Comparison of ENCODE assay signal across 8 mouse cellular contexts in the genomic region with DNA sequence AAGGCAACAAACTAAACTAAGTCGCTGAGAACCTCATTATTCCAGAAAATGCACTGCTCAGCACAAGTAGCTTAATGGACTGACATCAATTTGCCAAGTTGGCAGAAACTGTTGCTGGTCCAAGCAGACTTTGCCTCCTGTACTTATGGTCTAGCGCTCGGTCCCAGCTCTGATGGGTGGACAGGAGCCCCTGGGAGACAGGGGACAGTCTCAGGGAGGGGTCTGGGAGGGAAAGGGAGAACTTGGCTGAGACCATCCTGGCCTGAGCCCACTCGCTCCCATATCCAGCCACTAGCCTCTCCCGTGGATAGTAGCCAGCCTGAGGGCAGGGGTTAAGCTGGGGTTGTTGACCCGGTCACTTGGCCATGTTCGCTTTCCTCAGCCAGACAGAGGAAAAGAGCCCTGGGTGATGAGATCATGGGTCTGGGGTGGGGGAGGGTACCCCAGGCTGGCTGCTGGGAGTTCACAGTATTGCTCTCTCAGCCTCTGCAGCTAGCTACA. TPM values are rescaled to one million over a fixed set of nuclear protein-coding genes. Genes with fewer than 3 reads are reported as not detected.
DNase-seq lines count a peak whose midpoint lies in the region; ATAC-seq and TF ChIP-seq lines count a peak whose summit lies in the region.

No protein-coding gene starts in this region.

- TF ChIP-seq CTCF in stomach, postnatal 0 days (IDR thresholded peaks at IDR 0.05; ENCODE audit: low read depth) = no peak

- peaks cover 24% of the 10 kb centered on the region for H3K27me3 ChIP-seq in embryonic facial prominence, embryonic 10.5 days (replicated peaks; ENCODE audit: low read depth, poor library complexity, severe bottlenecking)
- H3K27me3 ChIP-seq in heart, embryonic 12.5 days (replicated peaks) = no peaks in the 10 kb centered on the region
- H3K27me3 ChIP-seq in kidney, embryonic 15.5 days = no peaks in the 10 kb centered on the region
- no peaks in the 10 kb centered on the region for H3K27me3 ChIP-seq in stomach, postnatal 0 days (ENCODE audit: control insufficient read depth, insufficient read depth, low read length)

- H3K4me1 ChIP-seq in embryonic facial prominence, embryonic 10.5 days = peaks cover 80% of the 10 kb centered on the region
- H3K4me1 ChIP-seq in heart, embryonic 12.5 days (replicated peaks) = peaks cover 87% of the 10 kb centered on the region
- H3K4me1 ChIP-seq in kidney, embryonic 15.5 days = peaks cover 76% of the 10 kb centered on the region
- H3K4me1 ChIP-seq in stomach, postnatal 0 days (replicated peaks; ENCODE audit: control insufficient read depth, insufficient read depth) = peaks cover 35% of the 10 kb centered on the region

- DNase-seq in NIH3T3 (ENCODE audit: low read depth) = peak; percentile 66
- DNase-seq in embryonic facial prominence, embryonic 10.5 days (ENCODE audit: low spot score) = peak; percentile 61
- DNase-seq in lung, postnatal 10 days = peak; percentile 85
- DNase-seq in stomach, postnatal 0 days (ENCODE audit: low spot score) = peak; percentile 77
- DNase-seq in layer of hippocampus, postnatal 36 days = no peak
- DNase-seq in cerebellum, postnatal 4 days (ENCODE audit: low spot score in 2 of 2) = no peak

- WGBS in embryonic facial prominence, embryonic 10.5 days = 38% methylated on average over 7 of the region's 7 CpGs
- WGBS in heart, embryonic 12.5 days = 35% methylated on average over 7 of the region's 7 CpGs
- WGBS in kidney, embryonic 15.5 days = 21% methylated on average over 7 of the region's 7 CpGs
- WGBS in stomach, postnatal 0 days = 16% methylated on average over 7 of the region's 7 CpGs

- peak overlapping the region; percentile 23; the same call in 1 of the 2 replicates for H3K4me3 ChIP-seq in embryonic facial prominence, embryonic 10.5 days
- no peak overlapping the region for H3K4me3 ChIP-seq in heart, embryonic 12.5 days
- H3K4me3 ChIP-seq in kidney, embryonic 15.5 days (replicated peaks) = no peak overlapping the region
- peak overlapping the region; percentile 18; the same call in 1 of the 2 replicates for H3K4me3 ChIP-seq in stomach, postnatal 0 days (ENCODE audit: low read depth, low read length)

- peak overlapping the region; percentile 38 for H3K9ac ChIP-seq in heart, embryonic 12.5 days
- H3K9ac ChIP-seq in kidney, embryonic 15.5 days = no peak overlapping the region
- peak overlapping the region; percentile 55 for H3K9ac ChIP-seq in stomach, postnatal 0 days (ENCODE audit: low read length)

- H3K36me3 ChIP-seq in embryonic facial prominence, embryonic 10.5 days (replicated peaks) = no peaks in the 10 kb centered on the region
- H3K36me3 ChIP-seq in heart, embryonic 12.5 days = no peaks in the 10 kb centered on the region
- H3K36me3 ChIP-seq in kidney, embryonic 15.5 days = no peaks in the 10 kb centered on the region
- no peaks in the 10 kb centered on the region for H3K36me3 ChIP-seq in stomach, postnatal 0 days (ENCODE audit: control insufficient read depth, insufficient read depth, low read length)

- H3K4me2 ChIP-seq in heart, embryonic 12.5 days = peak overlapping the region; percentile 28
- peak overlapping the region; percentile 38 for H3K4me2 ChIP-seq in kidney, embryonic 15.5 days
- peak overlapping the region; percentile 77 for H3K4me2 ChIP-seq in stomach, postnatal 0 days (replicated peaks; ENCODE audit: low read depth)

- no peaks in the 10 kb centered on the region for H3K9me3 ChIP-seq in embryonic facial prominence, embryonic 10.5 days
- no peaks in the 10 kb centered on the region for H3K9me3 ChIP-seq in heart, embryonic 12.5 days (replicated peaks)
- no peaks in the 10 kb centered on the region for H3K9me3 ChIP-seq in kidney, embryonic 15.5 days (replicated peaks)
- H3K9me3 ChIP-seq in stomach, postnatal 0 days (ENCODE audit: control insufficient read depth, low read length) = no peaks in the 10 kb centered on the region

- no peak for TF ChIP-seq EP300 in stomach, postnatal 0 days (optimal IDR thresholded peaks at IDR 0.05)

- H3K27ac ChIP-seq in embryonic facial prominence, embryonic 10.5 days (replicated peaks) = peak overlapping the region; percentile 66
- peak overlapping the region; percentile 76 for H3K27ac ChIP-seq in heart, embryonic 12.5 days (ENCODE audit: poor library complexity, severe bottlenecking)
- H3K27ac ChIP-seq in kidney, embryonic 15.5 days = peak overlapping the region; percentile 81
- H3K27ac ChIP-seq in stomach, postnatal 0 days (replicated peaks) = peak overlapping the region; percentile 98

- no peak for ATAC-seq in heart, embryonic 12.5 days (ENCODE audit: insufficient number of reproducible peaks, low FRiP score)
- ATAC-seq in kidney, embryonic 15.5 days (replicated peaks; ENCODE audit: low FRiP score) = no peak
- ATAC-seq in stomach, postnatal 0 days (ENCODE audit: low FRiP score, low TSS enrichment) = no peak; the same call in 1 of the 2 replicates

RNA-seq across cellular contexts. Expression of a gene that starts 3.4 kb away (rescaled TPM):
- 1.3 and 2.0 TPM in 2 replicates for polyA plus RNA-seq in embryonic facial prominence, embryonic 10.5 days (2016; fragmentation: Nextera tagmentation; extraction: Ambion mirVana)
- polyA plus RNA-seq in heart, embryonic 12.5 days (2016; fragmentation: Nextera tagmentation; extraction: Ambion mirVana) = 3.6 and 4.0 TPM in 2 replicates
- 2.9 and 3.6 TPM in 2 replicates for polyA plus RNA-seq in kidney, embryonic 15.5 days (2015; fragmentation: Nextera tagmentation; extraction: Ambion mirVana)
- polyA plus RNA-seq in stomach, postnatal 0 days (2015; fragmentation: Nextera tagmentation; extraction: Ambion mirVana) = 2.4 and 2.8 TPM in 2 replicates
- 10 to 100 TPM; 26.4 to 37.3 TPM for total RNA-seq in layer of hippocampus, postnatal 36 days (2021)

RNA-seq across cellular contexts. Expression of a gene that starts 38.7 kb away (rescaled TPM):
- polyA plus RNA-seq in embryonic facial prominence, embryonic 10.5 days (2016; fragmentation: Nextera tagmentation; extraction: Ambion mirVana) = 12.4 and 14.1 TPM in 2 replicates
- polyA plus RNA-seq in heart, embryonic 12.5 days (2016; fragmentation: Nextera tagmentation; extraction: Ambion mirVana) = 4.8 and 6.0 TPM in 2 replicates
- polyA plus RNA-seq in kidney, embryonic 15.5 days (2015; fragmentation: Nextera tagmentation; extraction: Ambion mirVana) = 10.1 and 11.8 TPM in 2 replicates
- 3.0 and 3.1 TPM in 2 replicates for polyA plus RNA-seq in stomach, postnatal 0 days (2015; fragmentation: Nextera tagmentation; extraction: Ambion mirVana)
- 10 to 100 TPM; 13.5 to 13.9 TPM for total RNA-seq in layer of hippocampus, postnatal 36 days (2021)

RNA-seq across cellular contexts. Expression of a gene that starts 41.9 kb away (rescaled TPM):
- 136 and 144 TPM in 2 replicates for polyA plus RNA-seq in embryonic facial prominence, embryonic 10.5 days (2016; fragmentation: Nextera tagmentation; extraction: Ambion mirVana)
- 63.6 and 65.4 TPM in 2 replicates for polyA plus RNA-seq in heart, embryonic 12.5 days (2016; fragmentation: Nextera tagmentation; extraction: Ambion mirVana)
- polyA plus RNA-seq in kidney, embryonic 15.5 days (2015; fragmentation: Nextera tagmentation; extraction: Ambion mirVana) = 67.4 and 70.0 TPM in 2 replicates
- 40.7 and 43.1 TPM in 2 replicates for polyA plus RNA-seq in stomach, postnatal 0 days (2015; fragmentation: Nextera tagmentation; extraction: Ambion mirVana)
- total RNA-seq in layer of hippocampus, postnatal 36 days (2021) = 10 to 100 TPM; 14.1 to 15.2 TPM

RNA-seq across cellular contexts. Expression of a gene that starts 57.1 kb away (rescaled TPM):
- polyA plus RNA-seq in embryonic facial prominence, embryonic 10.5 days (2016; fragmentation: Nextera tagmentation; extraction: Ambion mirVana) = 175 and 177 TPM in 2 replicates
- 104 and 106 TPM in 2 replicates for polyA plus RNA-seq in heart, embryonic 12.5 days (2016; fragmentation: Nextera tagmentation; extraction: Ambion mirVana)
- 132 and 141 TPM in 2 replicates for polyA plus RNA-seq in kidney, embryonic 15.5 days (2015; fragmentation: Nextera tagmentation; extraction: Ambion mirVana)
- 58.1 and 60.1 TPM in 2 replicates for polyA plus RNA-seq in stomach, postnatal 0 days (2015; fragmentation: Nextera tagmentation; extraction: Ambion mirVana)
- total RNA-seq in layer of hippocampus, postnatal 36 days (2021) = 10 to 100 TPM; 65.3 to 70.8 TPM

Comparison
In these comparisons a context has a peak if more than half of its experiments do, and no peak if none do; other contexts are left out.
1. DNase-seq: peak in NIH3T3 (single experiment), embryonic facial prominence, embryonic 10.5 days (single experiment), lung, postnatal 10 days (single experiment) and stomach, postnatal 0 days (single experiment); none in layer of hippocampus, postnatal 36 days (0 of 2) and cerebellum, postnatal 4 days (0 of 2).
2. H3K4me3 ChIP-seq: peak in embryonic facial prominence, embryonic 10.5 days (single experiment) and stomach, postnatal 0 days (single experiment); none in heart, embryonic 12.5 days (single experiment) and kidney, embryonic 15.5 days (single experiment).
3. Peak in every context shown above with its lines, with median percentiles within 50 percentile points of each other: H3K27ac ChIP-seq and H3K4me2 ChIP-seq.